Mouse (Mus musculus): ENCODE measurements at regions not wholly inside any gene's neighbourhood (a gene's known extent, or its start where the extent isn't known, plus 50 kb on each side); places are given as distances from the start of the nearest gene placed in this dataset.

- Histone ChIP-seq H3K4me1 (ENCODE audit: insufficient read depth, low read depth, low read length) (no peaks in the 10 kb centered on the region), H3K36me3 (replicated peaks) (no peaks in the 10 kb centered on the region), H3K4me3 (ENCODE audit: low read depth, low read length) (no peak overlapping the region), H3K9me3 (replicated peaks) (peaks cover 43% of the 10 kb centered on the region), H3K27me3 (ENCODE audit: insufficient read depth, low read length) (no peaks in the 10 kb centered on the region)
- DNase-seq (ENCODE audit: low spot score) (no peak), ATAC-seq (ENCODE audit: extremely low read depth, insufficient number of reproducible peaks, low FRiP score, poor library complexity, severe bottlenecking) (no peak)
- TF ChIP-seq POLR2AphosphoS5 (IDR thresholded peaks at IDR 0.05; ENCODE audit: insufficient replicate concordance, low read depth, low read length): no peak
- TF ChIP-seq CTCF (IDR thresholded peaks at IDR 0.05; ENCODE audit: low read depth, low read length): no peak
- no peak for TF ChIP-seq GATA2 (IDR thresholded peaks at IDR 0.05; ENCODE audit: borderline replicate concordance, low read depth, low read length)
- no peak for TF ChIP-seq TAL1 (conservative IDR thresholded peaks at IDR 0.05; ENCODE audit: low read depth, low read length)
- no peak for TF ChIP-seq GATA1 (IDR thresholded peaks at IDR 0.05; ENCODE audit: borderline replicate concordance, low read length)
Observed at GRCm38 (mm10) chr3:35101286-35101685, 451.1 kb downstream of the Sox2 start.

- H3K4me1 ChIP-seq (ENCODE audit: insufficient read depth, low read depth, low read length): no peaks in the 10 kb centered on the region
- H3K4me3 ChIP-seq (ENCODE audit: low read depth, low read length): no peak overlapping the region
- no peaks in the 10 kb centered on the region for H3K36me3 ChIP-seq (replicated peaks)
- DNase-seq (ENCODE audit: low spot score): no peak
- no peak for ATAC-seq (ENCODE audit: extremely low read depth, insufficient number of reproducible peaks, low FRiP score, poor library complexity, severe bottlenecking)
- H3K27me3 ChIP-seq (ENCODE audit: insufficient read depth, low read length): no peaks in the 10 kb centered on the region
- peaks cover 41% of the 10 kb centered on the region for H3K9me3 ChIP-seq (replicated peaks)
- no peak for TF ChIP-seq GATA1 (IDR thresholded peaks at IDR 0.05; ENCODE audit: borderline replicate concordance, low read length)
- no peak for TF ChIP-seq GATA2 (IDR thresholded peaks at IDR 0.05; ENCODE audit: borderline replicate concordance, low read depth, low read length)
- no peak for TF ChIP-seq TAL1 (conservative IDR thresholded peaks at IDR 0.05; ENCODE audit: low read depth, low read length)
- no peak for TF ChIP-seq POLR2AphosphoS5 (IDR thresholded peaks at IDR 0.05; ENCODE audit: insufficient replicate concordance, low read depth, low read length)
- no peak for TF ChIP-seq CTCF (IDR thresholded peaks at IDR 0.05; ENCODE audit: low read depth, low read length)
Observed at GRCm38 (mm10) chr3:35101951-35102350, 451.7 kb downstream of the Sox2 start.

- ATAC-seq (ENCODE audit: extremely low read depth, insufficient number of reproducible peaks, low FRiP score, poor library complexity, severe bottlenecking): no peak
- TF ChIP-seq GATA2 (IDR thresholded peaks at IDR 0.05; ENCODE audit: borderline replicate concordance, low read depth, low read length) (no peak), POLR2AphosphoS5 (IDR thresholded peaks at IDR 0.05; ENCODE audit: insufficient replicate concordance, low read depth, low read length) (no peak), CTCF (IDR thresholded peaks at IDR 0.05; ENCODE audit: low read depth, low read length) (no peak), TAL1 (conservative IDR thresholded peaks at IDR 0.05; ENCODE audit: low read depth, low read length) (no peak), GATA1 (IDR thresholded peaks at IDR 0.05; ENCODE audit: borderline replicate concordance, low read length) (no peak)
- no peak for DNase-seq (ENCODE audit: low spot score)
Observed at GRCm38 (mm10) chr3:35102715-35103591, 452.7 kb downstream of the Sox2 start.

GRCm38 (mm10) chr3:35104884-35105283 is 454.7 kb downstream of the Sox2 start:
- Histone ChIP-seq H3K9me3 (replicated peaks) (peaks cover 35% of the 10 kb centered on the region), H3K36me3 (replicated peaks) (no peaks in the 10 kb centered on the region), H3K4me1 (ENCODE audit: insufficient read depth, low read depth, low read length) (no peaks in the 10 kb centered on the region), H3K27me3 (ENCODE audit: insufficient read depth, low read length) (no peaks in the 10 kb centered on the region), H3K4me3 (ENCODE audit: low read depth, low read length) (no peak overlapping the region)
- ATAC-seq (ENCODE audit: extremely low read depth, insufficient number of reproducible peaks, low FRiP score, poor library complexity, severe bottlenecking) (no peak), DNase-seq (ENCODE audit: low spot score) (no peak)
- no peak for TF ChIP-seq CTCF (IDR thresholded peaks at IDR 0.05; ENCODE audit: low read depth, low read length)

More at GRCm38 (mm10) chr3:35102715-35103591, 452.7 kb downstream of the Sox2 start:
- no peak overlapping the region for H3K4me3 ChIP-seq (ENCODE audit: low read depth, low read length)
- H3K27me3 ChIP-seq (ENCODE audit: insufficient read depth, low read length): no peaks in the 10 kb centered on the region
- H3K36me3 ChIP-seq (replicated peaks): no peaks in the 10 kb centered on the region
- no peaks in the 10 kb centered on the region for H3K4me1 ChIP-seq (ENCODE audit: insufficient read depth, low read depth, low read length)
- peaks cover 40% of the 10 kb centered on the region for H3K9me3 ChIP-seq (replicated peaks)

- Histone ChIP-seq H3K27me3 (ENCODE audit: insufficient read depth, low read length) (no peaks in the 10 kb centered on the region), H3K9me3 (replicated peaks) (peaks cover 42% of the 10 kb centered on the region), H3K36me3 (replicated peaks) (no peaks in the 10 kb centered on the region), H3K4me1 (ENCODE audit: insufficient read depth, low read depth, low read length) (no peaks in the 10 kb centered on the region), H3K4me3 (ENCODE audit: low read depth, low read length) (no peak overlapping the region)
- DNase-seq (ENCODE audit: low spot score) (no peak), ATAC-seq (ENCODE audit: extremely low read depth, insufficient number of reproducible peaks, low FRiP score, poor library complexity, severe bottlenecking) (no peak)
- TF ChIP-seq POLR2AphosphoS5 (IDR thresholded peaks at IDR 0.05; ENCODE audit: insufficient replicate concordance, low read depth, low read length): no peak
- no peak for TF ChIP-seq GATA2 (IDR thresholded peaks at IDR 0.05; ENCODE audit: borderline replicate concordance, low read depth, low read length)
- no peak for TF ChIP-seq GATA1 (IDR thresholded peaks at IDR 0.05; ENCODE audit: borderline replicate concordance, low read length)
- TF ChIP-seq CTCF (IDR thresholded peaks at IDR 0.05; ENCODE audit: low read depth, low read length): no peak
- no peak for TF ChIP-seq TAL1 (conservative IDR thresholded peaks at IDR 0.05; ENCODE audit: low read depth, low read length)
Observed at GRCm38 (mm10) chr3:35106097-35106496, 455.9 kb downstream of the Sox2 start.

- Histone ChIP-seq H3K4me3 (ENCODE audit: low read depth, low read length) (no peak overlapping the region), H3K9me3 (replicated peaks) (peaks cover 21% of the 10 kb centered on the region), H3K36me3 (replicated peaks) (no peaks in the 10 kb centered on the region), H3K4me1 (ENCODE audit: insufficient read depth, low read depth, low read length) (no peaks in the 10 kb centered on the region), H3K27me3 (ENCODE audit: insufficient read depth, low read length) (no peaks in the 10 kb centered on the region)
- ATAC-seq (ENCODE audit: extremely low read depth, insufficient number of reproducible peaks, low FRiP score, poor library complexity, severe bottlenecking) (no peak), DNase-seq (ENCODE audit: low spot score) (no peak)
- TF ChIP-seq TAL1 (conservative IDR thresholded peaks at IDR 0.05; ENCODE audit: low read depth, low read length) (no peak), GATA1 (IDR thresholded peaks at IDR 0.05; ENCODE audit: borderline replicate concordance, low read length) (no peak), GATA2 (IDR thresholded peaks at IDR 0.05; ENCODE audit: borderline replicate concordance, low read depth, low read length) (no peak)
Observed at GRCm38 (mm10) chr3:35133477-35133876, 483.3 kb downstream of the Sox2 start.

All from G1E (cell line).